Mouse (Mus musculus) megakaryocyte progenitor cell, adult 5-6 weeks (primary cell): ENCODE measurements around the gene Hoxa11. TPM values are rescaled to one million over a fixed set of nuclear protein-coding genes. Genes with fewer than 3 reads are reported as not detected.

Source experiments
- ATAC-seq: replicated peaks from 2 replicates; pipeline ENCODE4 v1.8.0; 2016; ENCODE audit warnings: mild to moderate bottlenecking, moderate TSS enrichment, inconsistent platforms; ENCODE audit not compliant: poor library complexity
- total RNA-seq, 2 experiments: library from RNA; stranded (forward) in 1 of 2; stranded (reverse) in 1 of 2; fragments of 157-497, 149-512 nt in 1 of 2; fragments of 200-1000 nt in 1 of 2; gene quantifications; 2 replicates each; pipeline versions ENCODE4 v1.2.3 to v1.2.4; 2015 to 2017

Hoxa11 gene
- not detected in 2 replicates for total RNA-seq (2015)
- total RNA-seq (2017): 0.10 TPM in 1 of 2 replicates, not detected in the other

DNA sequence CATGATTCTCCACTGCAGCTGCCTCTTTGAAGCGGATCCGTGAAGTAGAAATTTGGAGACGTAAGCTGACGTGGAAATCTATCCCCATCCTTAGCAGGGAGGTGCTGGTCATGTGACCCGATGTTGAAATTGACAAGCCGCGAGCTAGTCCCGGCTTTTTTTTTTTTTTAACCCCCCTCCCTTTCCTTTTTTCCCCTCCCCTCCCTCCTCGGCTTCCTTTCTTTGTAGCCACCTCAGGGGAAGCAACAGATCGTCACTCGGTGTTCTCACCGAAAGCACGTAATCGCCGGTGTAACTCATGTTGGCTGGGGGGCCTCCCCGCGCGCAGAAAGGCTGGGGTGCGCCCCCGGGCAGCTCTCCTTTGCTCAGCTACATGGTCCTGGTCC, at the start of gene Hoxa11:
Hoxa11 (minus strand) TSS at position 54 of the 386 bp plus-strand sequence.
- no peak for ATAC-seq

DNA sequence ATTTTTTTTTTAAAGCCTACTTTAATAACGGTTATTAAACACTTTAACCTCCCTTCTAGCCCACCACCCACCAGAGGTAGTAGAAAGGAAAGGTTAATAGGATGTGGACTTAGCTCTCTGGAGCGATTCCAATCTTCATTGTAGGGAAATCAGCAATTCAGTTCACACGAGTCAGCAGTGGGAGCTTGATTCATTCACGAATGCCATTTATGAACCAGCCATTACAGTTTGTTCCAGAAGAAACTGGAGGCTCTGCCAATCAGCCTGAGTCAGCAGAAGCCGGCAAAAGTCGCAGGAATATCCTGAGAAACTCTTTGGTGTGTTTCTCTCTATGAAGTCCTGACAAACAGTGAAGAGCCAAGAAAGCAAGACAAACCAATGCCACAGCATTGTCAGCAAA, 49.0 kb upstream of the Hoxa11 start:
- ATAC-seq: no peak

DNA sequence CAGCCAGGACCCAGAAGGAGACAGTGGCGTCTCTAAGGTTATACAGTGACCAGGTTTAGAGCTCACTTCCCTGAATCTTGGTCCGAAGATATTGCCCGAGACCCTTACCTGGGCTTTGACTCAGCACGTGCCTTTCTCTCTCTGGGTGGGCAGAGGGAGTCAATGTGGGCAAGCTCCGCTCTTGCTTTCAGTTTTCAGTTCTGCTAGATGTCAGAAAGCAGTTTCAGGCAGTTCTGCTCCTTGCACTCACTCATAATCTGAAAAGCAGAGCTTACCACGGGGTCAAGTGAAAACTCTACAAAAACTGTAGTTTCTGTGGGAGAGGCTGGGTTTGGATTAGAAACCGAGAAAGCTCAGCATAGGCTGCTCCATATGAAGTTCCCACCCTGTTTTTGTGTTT, 46.7 kb upstream of the Hoxa11 start:
- no peak for ATAC-seq

DNA sequence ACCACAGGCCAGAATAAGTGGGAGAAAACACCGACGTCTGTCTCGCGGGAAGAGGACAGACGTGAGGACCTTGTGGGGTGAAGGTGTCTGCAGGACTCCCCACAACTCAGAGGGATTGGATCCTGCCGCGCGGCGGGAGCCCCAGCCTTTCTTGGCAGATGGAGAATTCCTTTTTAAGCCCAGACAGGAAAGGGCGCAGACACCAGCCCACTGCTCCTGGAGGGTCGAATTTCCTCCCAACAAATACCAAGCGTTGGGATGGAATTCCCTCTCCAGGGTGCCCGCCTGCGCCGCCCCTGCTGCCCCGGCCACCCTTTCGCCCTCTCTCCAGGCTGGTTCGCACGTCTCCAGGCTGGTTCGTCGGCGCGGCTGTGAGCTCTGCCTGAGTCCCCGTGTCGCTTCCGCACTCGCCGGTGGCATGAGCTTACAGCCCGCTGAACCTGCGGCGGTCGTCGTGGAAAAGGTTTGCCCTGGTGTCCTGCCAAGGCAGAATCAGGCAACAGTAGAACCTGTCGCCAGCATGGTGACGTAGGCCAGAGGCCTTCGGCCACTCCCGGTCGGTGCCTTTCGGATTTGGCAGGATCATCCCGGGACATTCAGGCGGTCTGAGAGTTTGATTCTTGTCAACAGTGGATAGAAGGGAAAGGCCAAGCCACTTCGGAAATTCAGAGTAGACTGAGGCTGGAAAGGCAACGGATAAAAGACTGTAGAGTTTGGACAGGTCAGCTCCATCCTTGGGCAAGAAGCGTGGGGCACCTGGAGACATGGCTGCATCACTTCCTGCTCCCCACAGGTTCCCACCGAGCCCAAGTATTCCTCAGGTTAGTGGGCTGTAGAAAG, 45.6 kb upstream of the Hoxa11 start:
- ATAC-seq: peak; percentile 44; the same call in 1 of the 2 replicates

DNA sequence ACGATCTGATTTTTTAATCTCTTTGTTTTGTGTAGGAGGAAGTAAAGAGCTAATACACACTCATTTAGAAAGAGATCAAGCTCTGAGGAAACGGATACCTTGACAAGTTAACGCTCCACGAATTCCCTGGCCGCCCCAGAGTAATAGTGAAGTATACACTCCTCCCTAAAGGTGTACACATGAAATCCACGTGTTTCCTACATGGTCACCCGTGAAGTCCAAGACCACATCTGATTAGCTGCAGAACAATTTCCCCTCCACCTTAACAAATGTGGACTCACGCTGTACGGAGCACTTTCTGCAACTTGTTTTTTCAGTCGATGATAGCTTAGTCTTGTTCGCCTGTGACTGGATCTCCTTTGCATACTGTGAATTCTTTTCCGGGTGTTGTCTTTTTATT, 44.6 kb upstream of the Hoxa11 start:
- no peak for ATAC-seq

DNA sequence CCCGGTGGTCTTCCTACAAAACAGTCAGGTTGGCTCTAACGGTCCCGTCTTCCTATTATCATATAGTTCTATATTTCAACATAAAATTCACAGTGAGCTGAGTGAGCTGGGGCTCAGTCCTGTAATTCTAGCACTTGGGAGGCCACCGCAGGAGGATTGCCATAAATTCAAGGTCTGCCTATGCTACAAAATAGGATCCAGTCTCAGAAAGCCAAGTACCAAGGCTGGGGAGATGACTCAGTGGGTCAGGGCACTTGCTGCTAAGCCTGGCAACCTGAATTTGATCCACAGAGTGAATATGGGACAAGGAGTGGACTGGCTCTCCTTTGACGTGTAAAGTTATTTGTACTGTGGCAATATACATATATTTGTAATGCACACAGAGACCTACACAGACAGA, 38.3 kb upstream of the Hoxa11 start:
- ATAC-seq: no peak

DNA sequence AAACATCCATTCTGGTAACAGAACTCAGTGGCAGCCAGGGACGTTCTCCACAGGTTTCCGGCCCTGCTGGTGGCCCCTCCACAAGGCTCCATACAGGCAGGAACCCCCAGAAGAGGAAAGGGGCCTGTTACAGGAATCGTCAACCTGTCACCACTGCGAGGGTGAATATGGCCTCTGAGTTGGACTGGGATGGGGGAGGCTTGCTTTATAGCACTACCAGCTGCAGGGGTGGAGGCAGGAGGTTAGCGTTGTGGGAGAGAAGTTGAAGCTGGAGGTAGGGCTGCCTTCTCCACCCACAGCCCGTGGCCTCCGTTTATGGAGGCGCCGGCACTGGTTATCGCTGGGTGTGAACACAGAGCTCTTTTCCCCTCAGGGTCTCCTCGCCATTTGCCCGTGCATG, 35.5 kb upstream of the Hoxa11 start:
- ATAC-seq: no peak

DNA sequence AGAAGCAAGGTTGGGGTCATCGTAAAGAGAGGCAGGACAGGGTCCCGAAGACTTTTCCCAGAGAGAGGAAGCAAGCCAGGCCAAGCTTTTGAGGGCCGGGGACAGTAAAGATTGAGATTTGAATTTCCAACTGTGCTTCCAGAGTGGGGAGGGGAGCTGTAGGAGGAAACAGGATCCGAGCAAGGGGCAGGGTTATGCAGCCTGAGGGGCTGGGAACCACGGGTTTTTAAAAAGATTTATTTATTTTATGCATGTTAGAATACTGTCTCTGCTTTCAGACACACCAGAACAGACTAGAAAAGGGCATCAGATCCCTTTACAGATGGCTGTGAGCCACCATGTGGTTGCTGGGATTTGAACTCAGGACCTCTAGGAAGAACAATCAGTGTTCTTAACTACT, 31.3 kb upstream of the Hoxa11 start:
- no peak for ATAC-seq

DNA sequence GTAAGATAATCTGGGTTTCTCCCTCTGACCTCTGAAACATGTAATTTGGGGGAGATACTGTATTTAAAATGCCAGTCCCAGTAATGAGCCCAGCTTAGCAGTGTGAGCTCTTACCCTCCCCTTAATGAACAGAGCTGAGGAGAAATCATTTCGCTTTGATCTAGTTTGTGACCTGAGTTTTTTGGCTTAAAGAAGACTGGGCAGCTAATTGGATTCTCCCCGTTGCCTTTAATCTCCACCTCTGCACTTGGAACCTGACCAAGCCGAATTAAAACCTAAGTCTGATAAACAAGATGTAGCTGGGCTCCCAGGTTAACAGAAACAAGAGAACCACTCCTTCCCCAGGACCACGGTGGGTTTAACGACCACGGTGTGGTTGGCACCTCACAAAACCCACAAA, 30.8 kb upstream of the Hoxa11 start:
- no peak for ATAC-seq

DNA sequence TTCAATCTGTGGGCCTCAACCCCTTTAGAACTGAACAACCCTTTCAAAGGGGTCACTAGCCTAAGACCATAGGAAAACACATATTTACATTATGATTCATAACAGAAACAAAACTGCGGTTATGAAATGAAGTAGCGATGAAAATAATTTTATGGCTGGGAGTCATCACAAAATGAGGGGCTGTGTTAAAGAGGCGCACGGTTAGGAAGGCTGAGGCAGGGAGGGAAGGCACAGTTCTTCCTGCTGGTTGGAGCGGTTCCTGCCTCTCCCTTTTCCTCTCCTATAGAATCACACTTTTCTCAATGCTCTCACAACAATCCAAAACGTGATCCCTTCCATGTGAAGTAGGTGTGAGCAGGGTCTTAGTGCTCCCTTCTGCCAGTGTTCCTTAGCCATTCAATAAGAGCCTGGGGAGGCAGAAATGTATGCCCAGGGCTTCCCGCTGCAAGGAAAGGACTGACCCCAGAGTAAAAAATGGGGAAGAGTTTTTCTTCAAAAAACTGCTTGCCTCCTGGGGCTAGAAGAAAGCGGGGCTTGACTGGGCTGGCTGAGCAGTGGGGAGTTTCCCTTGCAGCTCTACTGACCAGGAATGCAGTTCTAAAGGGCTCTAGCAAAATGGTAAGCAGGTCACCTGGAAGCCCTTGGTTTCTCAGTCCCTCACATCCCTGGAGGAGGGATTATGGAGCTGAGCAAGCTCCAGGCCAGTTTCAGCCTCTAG, 30.1 kb upstream of the Hoxa11 start:
- no peak for ATAC-seq

DNA sequence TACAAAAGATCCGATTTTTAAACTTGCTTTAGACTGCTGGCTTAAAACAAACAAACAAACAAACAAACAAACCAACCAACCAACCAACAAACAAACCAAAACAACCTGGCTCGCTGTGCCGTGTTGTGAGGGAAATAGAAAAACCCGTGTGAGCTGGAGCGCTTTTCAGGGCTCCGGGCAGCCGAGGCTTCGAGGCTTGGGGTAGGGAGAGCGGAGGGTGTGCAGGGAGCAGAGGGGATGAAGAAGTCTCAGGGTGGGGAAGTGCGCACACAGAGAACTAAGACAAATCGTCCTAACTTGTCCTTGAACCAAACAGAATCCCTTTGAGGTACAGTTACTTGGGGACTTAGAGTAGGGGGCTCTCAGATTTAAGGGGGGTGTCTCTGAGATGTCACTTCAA, 29.0 kb upstream of the Hoxa11 start:
- no peak for ATAC-seq

DNA sequence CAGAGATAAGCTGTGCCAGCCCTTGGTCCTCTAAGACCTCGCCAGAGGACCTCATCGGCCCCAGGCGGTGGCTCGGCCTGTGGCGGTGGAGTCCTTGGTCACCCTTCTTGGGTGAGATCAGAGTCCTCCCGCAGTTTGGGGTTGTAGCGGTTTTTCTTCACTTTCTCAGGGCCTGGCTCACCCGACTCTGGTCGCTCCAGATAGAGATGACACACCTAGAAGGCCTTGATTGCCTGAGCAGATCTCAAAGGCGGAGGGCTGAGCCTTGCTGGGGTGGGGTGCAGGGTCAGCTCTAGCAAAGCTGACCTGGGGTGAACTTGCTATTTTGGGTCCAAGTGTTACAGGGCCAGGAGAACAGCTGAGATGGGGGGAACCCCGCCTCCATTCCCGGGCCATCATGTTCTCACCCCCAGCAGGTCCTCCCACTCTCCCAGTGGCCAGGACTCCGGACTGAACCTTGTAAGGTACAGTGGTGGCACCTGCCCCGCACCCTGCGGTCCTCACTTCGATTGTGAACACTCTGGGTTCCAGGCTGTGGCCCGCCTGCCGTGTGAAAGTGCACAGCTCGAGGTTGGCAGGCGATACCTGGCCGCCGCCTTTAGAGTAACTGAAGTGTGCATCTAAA, 28.2 kb upstream of the Hoxa11 start:
- ATAC-seq: peak; percentile 23; the same call in 1 of the 2 replicates

DNA sequence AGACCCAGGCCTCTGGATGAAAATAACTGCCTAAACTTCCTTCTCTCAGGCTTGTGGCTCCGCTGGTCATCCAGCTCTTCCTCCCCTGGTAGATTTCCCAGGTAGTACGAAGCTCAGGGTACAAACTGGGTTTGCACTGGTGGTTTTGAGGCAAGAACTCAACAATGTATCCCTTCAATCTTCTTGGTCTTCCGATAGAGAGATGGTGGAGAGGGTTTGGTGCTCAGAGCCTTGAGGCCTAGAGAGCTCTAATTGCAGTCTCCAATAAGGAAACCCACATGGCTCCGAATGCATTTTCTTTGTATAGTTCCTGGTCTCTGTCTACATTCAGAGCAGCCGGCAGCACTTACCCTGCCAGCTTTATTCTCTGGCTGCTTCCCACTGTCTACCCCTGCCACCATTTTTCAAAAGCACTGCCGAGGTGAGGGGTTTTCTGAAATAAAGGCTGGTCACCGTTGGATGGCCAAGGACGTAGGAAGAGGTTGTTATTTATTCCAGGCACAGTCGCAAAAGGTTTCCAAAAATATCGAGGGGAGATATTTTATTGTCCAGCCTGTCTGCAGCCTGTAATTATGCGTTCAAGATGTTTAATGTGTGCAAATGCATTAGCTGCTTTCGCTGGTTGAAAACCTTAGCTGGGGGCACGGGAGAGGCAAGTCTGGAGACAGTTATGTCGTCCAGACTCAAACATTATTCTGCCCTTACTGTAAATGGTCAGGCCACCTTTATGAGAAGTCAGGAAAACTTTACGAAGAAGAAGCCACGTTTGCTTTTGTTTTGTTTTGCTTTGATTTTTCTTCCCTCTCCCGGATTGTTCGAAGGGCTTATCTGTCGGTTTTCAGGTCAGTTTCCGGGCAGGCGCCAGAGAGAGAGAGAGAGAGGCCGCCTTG, 27.4 kb upstream of the Hoxa11 start:
- ATAC-seq: no peak

DNA sequence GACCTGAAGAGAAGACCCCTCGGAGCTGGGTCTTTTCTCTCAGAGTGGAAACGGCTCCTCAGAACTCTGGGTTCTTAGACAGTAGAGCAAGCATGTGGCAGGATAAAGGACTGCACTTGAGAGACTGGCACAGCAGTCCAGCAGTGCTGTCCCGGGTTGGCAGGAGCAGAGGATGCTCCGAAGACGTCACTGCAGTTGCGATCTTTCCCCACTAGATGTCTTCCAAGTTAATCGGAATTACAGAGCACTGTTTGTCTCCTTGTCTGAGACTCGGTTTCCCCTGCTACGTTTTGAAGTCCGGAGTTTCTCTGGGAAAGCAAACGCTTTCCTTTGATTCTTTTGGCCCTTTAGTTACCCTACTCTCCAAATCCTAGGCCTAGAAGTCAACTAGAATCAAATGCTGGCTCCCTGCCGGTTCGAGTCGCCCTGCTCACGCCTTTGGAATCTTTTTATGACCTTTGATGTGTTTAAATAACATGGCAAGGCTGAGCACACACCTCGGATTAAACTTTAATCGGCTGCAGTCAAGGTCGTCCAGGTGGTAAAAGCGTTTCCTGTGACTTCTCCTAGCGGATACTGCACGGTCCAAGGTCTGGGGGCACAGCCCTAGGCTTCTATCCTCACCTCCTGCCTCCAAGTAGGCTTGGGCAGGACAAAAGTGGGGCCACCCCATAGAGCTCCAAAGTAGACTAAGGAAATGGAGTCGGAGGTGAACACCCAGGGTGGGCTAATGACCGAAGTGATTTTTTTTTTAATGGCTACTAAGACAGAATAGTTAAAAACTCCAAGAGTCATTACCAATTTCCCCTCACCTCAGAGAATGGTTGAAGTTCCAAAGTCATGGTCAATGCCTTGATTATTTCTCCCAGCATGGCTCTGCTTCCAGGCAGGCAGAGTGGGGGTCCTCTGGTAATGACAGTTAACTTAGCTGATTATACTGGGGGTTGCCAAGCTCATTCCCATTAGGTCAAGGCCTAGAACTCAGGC, 25.2 kb upstream of the Hoxa11 start:
- peak; percentile 84 for ATAC-seq

DNA sequence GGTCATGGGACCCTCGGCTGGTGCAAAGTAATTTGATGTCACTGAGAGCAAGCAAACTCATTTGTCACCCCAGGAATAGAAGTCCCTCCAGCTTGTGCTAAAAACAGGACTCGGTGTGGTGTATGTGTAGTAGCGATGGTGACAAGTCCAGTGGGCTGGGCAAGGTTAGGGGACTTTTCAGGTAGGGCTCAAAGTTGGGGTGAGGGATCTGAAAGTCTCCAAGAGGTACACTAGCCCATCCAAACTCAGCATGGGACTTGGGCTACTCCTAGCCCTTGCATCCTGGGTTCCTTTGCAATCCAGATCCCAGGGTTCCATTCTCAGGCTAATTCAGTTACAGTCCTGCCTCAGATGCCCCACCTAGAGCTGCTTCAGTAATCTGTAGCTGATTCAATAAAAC, 23.1 kb upstream of the Hoxa11 start:
- no peak for ATAC-seq

DNA sequence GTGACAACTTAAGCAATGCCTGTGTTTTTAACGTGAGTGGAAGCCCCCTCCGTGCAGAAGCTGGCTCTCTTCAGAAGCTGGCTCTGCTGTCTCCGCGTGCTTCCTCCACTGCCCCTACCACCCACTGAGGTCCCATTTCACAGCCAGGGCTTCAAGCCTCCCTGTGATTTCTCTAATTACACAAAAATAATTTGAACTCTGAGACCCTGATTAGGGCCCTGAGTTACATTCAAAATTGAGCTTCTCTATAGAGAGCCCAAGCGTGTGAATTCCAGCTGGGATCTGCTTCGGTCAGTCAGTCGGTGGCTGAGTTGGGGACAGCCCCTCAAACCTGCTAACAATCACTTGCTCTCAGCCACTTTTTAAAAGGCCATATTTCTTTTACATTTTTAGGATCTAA, 22.7 kb upstream of the Hoxa11 start:
- no peak for ATAC-seq

DNA sequence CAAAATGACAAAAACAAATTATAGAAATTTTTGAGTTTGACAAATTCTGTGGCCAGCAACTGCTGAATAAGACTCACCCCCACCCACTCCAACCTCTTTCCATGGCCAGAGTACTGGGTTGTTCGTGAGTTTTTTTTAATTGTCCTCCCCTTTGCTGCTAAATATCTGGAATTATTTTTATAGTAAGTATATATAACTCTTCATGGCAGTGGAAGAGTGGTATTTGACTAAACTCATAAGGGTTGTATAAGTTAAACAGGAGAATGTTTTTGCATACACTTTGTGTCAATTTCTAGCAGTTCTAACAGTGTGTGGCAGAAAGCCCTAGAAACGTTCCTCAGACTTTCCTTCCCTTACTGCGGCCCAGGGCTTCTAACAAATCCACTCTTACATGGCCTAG, 22.1 kb upstream of the Hoxa11 start:
- ATAC-seq: no peak

DNA sequence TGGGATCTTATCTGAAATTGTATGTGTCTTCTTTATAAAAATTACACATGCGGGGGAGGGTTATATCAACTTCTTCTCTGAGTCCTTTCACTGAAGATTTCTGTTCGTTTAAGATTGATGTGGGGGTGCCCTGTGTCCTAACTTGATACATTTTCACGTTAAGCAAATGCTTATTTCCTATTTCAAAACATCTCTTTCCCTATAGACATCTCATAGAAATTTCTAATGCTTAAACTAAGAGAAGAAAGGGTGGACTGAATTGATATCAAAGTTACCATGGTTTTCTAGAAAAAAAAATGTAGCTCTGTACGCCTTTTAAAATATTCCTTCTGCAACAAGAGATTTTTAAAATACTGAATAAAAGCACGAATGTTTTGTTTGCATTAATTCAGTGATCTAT, 21.6 kb upstream of the Hoxa11 start:
- no peak for ATAC-seq

DNA sequence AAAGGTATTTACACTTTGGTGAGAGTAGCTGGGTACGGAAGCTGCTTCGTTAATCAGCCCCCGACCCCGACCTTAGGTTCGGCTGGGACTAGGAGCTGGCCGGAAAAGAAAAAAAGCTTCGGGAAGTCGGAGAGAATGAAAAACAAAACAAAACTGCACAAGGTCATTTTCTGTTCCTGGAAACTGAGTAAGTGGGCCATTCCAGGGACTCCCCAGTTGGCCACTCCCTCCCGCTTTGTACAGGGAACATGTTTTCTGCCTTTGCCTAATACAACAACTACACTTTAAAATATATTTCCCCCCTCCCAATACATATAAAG, 21.0 kb upstream of the Hoxa11 start:
- ATAC-seq: no peak
